Mouse (Mus musculus) liver, adult (tissue): Measurements from ENCODE around the gene Schip1.

ENCODE experiments used
- GATA4 ChIP-seq: IDR thresholded peaks from 2 replicates; pipeline ENCODE4 v1.6.1; 2014; ENCODE audit warnings: mild to moderate bottlenecking, low read length; ENCODE audit not compliant: insufficient replicate concordance

Gene Schip1

DNA sequence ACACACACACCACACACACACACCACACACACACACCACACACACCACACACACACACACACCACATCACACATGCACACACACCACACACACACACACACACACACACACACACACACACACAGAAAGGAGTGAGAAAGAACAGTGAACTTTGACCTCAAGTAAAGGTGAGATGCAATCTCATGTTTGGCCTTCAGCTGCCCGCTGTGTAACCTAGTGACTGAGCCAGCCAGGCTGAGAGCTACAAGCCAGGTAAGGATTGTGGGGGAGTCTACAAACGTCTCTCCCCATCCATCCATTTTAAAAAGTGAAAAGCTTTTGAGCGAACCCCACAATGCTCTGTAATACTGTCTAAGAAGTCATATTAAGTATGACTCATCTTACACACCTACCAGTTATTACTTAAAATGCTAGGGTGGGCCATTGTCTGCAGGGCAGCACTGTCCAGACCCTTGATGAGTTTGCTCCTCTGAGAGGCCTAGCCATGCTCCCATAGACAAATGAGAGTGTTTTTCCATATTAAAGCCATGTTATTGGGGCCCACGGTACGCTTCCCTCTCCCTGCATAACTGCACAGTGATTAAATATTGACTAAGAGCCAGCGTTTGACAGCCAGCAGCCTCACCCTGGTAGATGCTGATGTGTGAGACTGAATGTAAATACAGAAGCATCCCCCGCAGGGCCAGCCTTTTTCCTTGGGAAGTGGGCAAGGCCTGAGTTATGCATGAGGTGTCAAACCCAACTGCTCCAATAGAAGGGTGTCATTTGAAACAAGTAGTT, 448.9 kb downstream of the Schip1 start:
- TF ChIP-seq GATA4, result no peak

GRCm38 (mm10) chr3:68514120-68514497, 449.5 kb downstream of the Schip1 start:
- no peak for TF ChIP-seq GATA4

DNA sequence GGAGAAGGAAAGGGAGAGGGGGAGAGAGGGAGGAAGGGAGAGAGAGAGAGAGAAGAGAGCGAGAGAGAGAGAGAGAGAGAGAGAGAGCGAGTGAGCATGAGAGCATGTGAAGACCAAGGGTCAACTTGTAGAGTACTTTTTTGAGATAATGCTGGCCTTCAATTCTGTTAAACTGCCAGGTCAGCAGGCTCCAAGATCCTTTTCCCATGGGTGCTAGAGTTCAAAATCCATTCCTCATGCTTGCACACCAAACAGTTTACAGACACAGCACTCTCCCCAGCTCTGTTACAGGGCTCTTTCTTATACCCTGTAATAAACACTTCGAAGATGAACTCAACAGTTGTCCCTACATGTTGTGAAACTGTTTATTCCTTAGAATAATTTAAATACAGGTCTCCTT, 450.1 kb downstream of the Schip1 start:
- peak; percentile 41; the same call in 1 of the 2 replicates for TF ChIP-seq GATA4

GRCm38 (mm10) chr3:68516393-68517081, 451.9 kb downstream of the Schip1 start:
- TF ChIP-seq GATA4, result no peak

DNA sequence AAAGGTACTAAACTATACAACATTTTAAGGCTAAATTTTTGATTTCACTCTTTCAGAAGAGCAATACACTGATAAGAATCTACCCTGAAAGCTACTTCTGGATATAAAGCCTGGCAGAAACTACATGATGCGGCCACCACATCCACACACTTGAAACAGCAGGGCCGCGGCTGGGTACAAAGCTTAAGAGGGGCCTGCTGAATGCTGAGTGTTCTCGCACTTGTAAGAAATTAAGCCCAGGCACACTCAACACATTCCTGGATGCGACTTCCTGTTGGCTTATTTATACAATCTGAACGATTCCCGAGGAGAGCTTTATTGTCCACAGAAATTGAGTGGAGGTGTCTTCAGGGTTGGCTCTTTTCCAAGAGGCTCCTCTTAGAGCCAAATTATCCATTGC, 452.6 kb downstream of the Schip1 start:
- no peak for TF ChIP-seq GATA4

- no peak for TF ChIP-seq GATA4
Measured at GRCm38 (mm10) chr3:68518041-68518440, 453.4 kb downstream of the Schip1 start.

DNA sequence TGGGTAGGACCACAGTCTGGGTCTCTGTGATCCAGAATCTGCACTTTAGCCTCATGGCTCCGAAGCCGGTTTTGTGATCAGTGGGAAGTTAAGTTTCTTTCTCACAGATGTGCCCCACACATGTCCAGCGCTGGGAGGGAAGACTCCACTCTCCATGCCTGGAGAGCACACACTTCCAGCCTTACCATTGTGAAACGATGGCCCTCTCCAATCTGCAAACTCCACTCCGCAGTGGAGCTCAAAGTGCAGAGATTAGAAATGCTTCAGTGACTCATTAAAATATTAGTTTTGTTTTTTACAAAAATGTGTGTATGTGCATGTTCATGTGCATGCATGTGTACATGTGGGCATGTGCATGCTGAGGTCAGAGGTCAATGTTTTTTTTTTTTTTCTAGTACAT, 454.0 kb downstream of the Schip1 start:
- no peak for TF ChIP-seq GATA4

GRCm38 (mm10) chr3:68525361-68525878, 460.8 kb downstream of the Schip1 start:
- no peak for TF ChIP-seq GATA4

DNA sequence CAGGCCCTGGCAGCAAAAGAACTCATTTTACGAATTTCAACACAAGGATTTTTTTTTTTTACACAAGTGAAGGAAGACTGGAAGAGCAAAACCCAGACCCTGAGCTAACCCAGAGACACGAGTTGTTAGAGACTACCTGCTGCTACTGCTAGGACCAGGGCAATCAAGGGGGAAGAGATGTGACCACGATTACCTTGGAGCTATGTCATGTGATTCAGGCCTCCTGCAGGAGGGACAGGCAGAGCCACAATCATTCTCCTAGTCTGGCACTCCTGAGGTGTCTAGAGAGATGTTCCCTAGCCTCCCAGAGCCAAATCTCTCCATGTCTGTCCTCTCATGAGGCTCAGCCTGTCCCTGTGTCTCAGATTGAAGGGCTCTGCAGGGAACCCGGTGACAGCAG, 461.8 kb downstream of the Schip1 start:
- TF ChIP-seq GATA4, result no peak

- no peak for TF ChIP-seq GATA4
Measured at GRCm38 (mm10) chr3:68527182-68527581, 462.6 kb downstream of the Schip1 start.

DNA sequence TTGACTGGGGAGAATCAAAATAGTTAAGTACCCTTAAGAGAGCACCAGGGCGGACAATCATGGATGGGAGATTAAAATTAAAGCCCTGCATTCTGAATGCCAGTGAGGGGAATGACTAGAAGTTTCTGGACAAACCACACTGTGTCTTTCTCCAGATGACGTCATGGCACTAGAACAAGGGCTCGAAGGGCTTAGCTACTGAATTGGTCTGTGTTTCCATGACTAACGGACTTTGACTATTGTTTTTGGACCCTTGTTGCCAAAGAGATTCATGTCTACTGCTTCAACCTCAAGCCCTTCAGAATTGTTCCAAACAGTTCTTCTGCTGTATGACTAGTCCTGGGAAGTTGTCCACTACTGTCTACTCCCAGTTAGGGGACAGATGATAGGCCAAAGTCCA, 467.3 kb downstream of the Schip1 start:
- no peak for TF ChIP-seq GATA4

- no peak for TF ChIP-seq GATA4
Measured at GRCm38 (mm10) chr3:68534571-68535051, 470.0 kb downstream of the Schip1 start.

DNA sequence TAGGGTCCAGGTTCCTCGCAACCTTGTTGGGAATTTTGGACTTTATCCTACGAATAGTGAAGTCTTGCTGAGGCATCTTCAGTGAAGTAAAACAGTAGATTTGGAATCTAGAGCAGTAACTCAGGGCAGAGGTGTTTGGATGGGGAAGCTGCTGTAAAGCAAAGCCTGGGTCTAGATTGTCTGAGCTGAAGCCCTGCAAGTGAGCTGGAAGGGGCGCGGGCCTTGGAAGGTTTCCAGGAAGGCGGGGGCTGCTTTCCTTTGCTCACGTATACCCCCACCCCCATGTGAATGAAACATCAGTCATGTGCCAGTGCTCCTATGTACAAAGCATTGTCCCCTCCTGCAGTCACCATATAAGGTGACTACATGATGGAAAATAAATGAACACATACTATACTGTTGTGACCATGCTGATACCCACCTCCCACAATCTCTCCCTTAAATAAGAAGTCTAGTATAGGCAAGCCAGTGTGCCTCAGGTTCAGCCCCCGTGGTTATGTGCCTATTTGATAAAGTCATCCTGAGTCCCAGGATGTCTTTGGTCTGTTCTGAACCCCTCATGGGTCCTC, 470.6 kb downstream of the Schip1 start:
- TF ChIP-seq GATA4, result no peak

- TF ChIP-seq GATA4, result no peak
Measured at GRCm38 (mm10) chr3:68536071-68536470, 471.5 kb downstream of the Schip1 start.

DNA sequence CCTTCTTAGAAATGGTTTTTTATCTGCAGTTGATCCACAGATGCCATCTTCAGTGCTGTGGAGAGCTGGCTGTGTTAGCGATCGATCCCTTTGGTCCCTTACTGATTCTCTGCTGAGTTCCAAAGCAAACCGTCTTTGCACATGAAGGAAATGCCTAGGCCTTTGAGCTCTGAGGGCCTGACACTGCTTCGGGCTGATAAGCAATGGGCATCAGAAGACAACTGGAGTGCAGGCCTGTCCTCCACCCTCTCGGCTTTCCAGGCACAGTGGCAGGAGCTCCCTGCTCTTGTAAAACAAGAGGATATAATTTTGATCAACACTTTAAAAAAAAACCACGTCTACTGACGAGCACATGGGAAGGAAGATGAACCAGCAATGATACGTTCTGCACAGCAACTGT, 477.1 kb downstream of the Schip1 start:
- TF ChIP-seq GATA4, result no peak

GRCm38 (mm10) chr3:68542944-68543501, 478.4 kb downstream of the Schip1 start:
- no peak for TF ChIP-seq GATA4

- TF ChIP-seq GATA4, result no peak
Measured at GRCm38 (mm10) chr3:68544811-68545210, 480.2 kb downstream of the Schip1 start.
